Comparison of ENCODE assay signal across 28 mouse cellular contexts in genomic region chr3:120477232-120477631, GRCm38 (mm10).
DNase-seq lines count a peak whose midpoint lies in the region; ATAC-seq and TF ChIP-seq lines count a peak whose summit lies in the region.
"Had no signal": no experiment of that assay in that cellular context is flagged by ENCODE, and none has a peak within 500 bp of the region (broad histone marks: within the 10 kb centered on the region; RNA-seq: fewer than 3 reads in every experiment).

No protein-coding gene starts in this region.

- no peak overlapping the region for H3K4me3 ChIP-seq in limb, embryonic 12.5 days (replicated peaks)
- no peak overlapping the region for H3K4me3 ChIP-seq in limb, embryonic 10.5 days
- no peak overlapping the region for H3K4me3 ChIP-seq in lung, postnatal 0 days (ENCODE audit: low read depth, low read length)
- H3K4me3 ChIP-seq in lung, adult 2 months (replicated peaks; ENCODE audit: extremely low read depth, low read depth, low read length) = no peak overlapping the region
- H3K4me3 ChIP-seq in embryonic facial prominence, embryonic 14.5 days (ENCODE audit: low read depth, low read length) = no peak overlapping the region
- H3K4me3 ChIP-seq in limb, embryonic 14.5 days (replicated peaks; ENCODE audit: low read length) = no peak overlapping the region
- no peak overlapping the region for H3K4me3 ChIP-seq in midbrain, embryonic 13.5 days (replicated peaks)
- H3K4me3 ChIP-seq: erythroblast, embryonic 14.5 days; forebrain, embryonic 12.5 days; gastrocnemius, adult 2 months; heart, embryonic 12.5 days; heart, embryonic 15.5 days; hindbrain, embryonic 10.5 days; hindbrain, embryonic 13.5 days had no signal

- WGBS in limb, embryonic 12.5 days = 52% methylated on average over 2 of the region's 2 CpGs
- WGBS in limb, embryonic 10.5 days = 81% methylated on average over 2 of the region's 2 CpGs
- 27% methylated on average over 2 of the region's 2 CpGs for WGBS in lung, postnatal 0 days
- WGBS in lung, adult 2 months = 57% methylated on average over 2 of the region's 2 CpGs
- 42% methylated on average over 2 of the region's 2 CpGs for WGBS in embryonic facial prominence, embryonic 14.5 days
- 34% methylated on average over 2 of the region's 2 CpGs for WGBS in limb, embryonic 14.5 days
- 61% methylated on average over 2 of the region's 2 CpGs for WGBS in midbrain, embryonic 13.5 days

- no peaks in the 10 kb centered on the region for H3K4me1 ChIP-seq in limb, embryonic 12.5 days (replicated peaks)
- no peaks in the 10 kb centered on the region for H3K4me1 ChIP-seq in limb, embryonic 10.5 days
- no peaks in the 10 kb centered on the region for H3K4me1 ChIP-seq in lung, postnatal 0 days (ENCODE audit: insufficient read depth, low read depth, low read length)
- no peaks in the 10 kb centered on the region; the same call in 1 of the 2 replicates for H3K4me1 ChIP-seq in lung, adult 2 months (ENCODE audit: control insufficient read depth, insufficient read depth, low read length)
- H3K4me1 ChIP-seq in embryonic facial prominence, embryonic 14.5 days (ENCODE audit: control insufficient read depth, insufficient read depth, low read length) = peaks cover 7% of the 10 kb centered on the region; the same call in 1 of the 2 replicates
- H3K4me1 ChIP-seq in limb, embryonic 14.5 days (ENCODE audit: control insufficient read depth, insufficient read depth, low read length) = 0 out of 2 replicates have a peak, but pooled peaks cover 4% of the 10 kb centered on the region
- peaks cover 13% of the 10 kb centered on the region for H3K4me1 ChIP-seq in midbrain, embryonic 13.5 days (replicated peaks)

- no peak overlapping the region for H3K4me2 ChIP-seq in limb, embryonic 12.5 days
- H3K4me2 ChIP-seq in lung, postnatal 0 days (replicated peaks; ENCODE audit: low read depth, low read length) = no peak overlapping the region
- no peak overlapping the region for H3K4me2 ChIP-seq in embryonic facial prominence, embryonic 14.5 days (ENCODE audit: low read depth, low read length)
- H3K4me2 ChIP-seq in limb, embryonic 14.5 days (replicated peaks; ENCODE audit: low read depth, low read length, severe bottlenecking) = no peak overlapping the region
- no peak overlapping the region for H3K4me2 ChIP-seq in midbrain, embryonic 13.5 days (replicated peaks)
- H3K4me2 ChIP-seq: forebrain, embryonic 12.5 days; heart, embryonic 12.5 days; heart, embryonic 15.5 days; hindbrain, embryonic 13.5 days had no signal

- no peak overlapping the region for H3K9ac ChIP-seq in limb, embryonic 12.5 days (replicated peaks)
- no peak overlapping the region for H3K9ac ChIP-seq in lung, postnatal 0 days (replicated peaks; ENCODE audit: low read depth)
- no peak overlapping the region for H3K9ac ChIP-seq in embryonic facial prominence, embryonic 14.5 days (ENCODE audit: low read depth, low read length)
- H3K9ac ChIP-seq in limb, embryonic 14.5 days (ENCODE audit: low read depth, low read length, severe bottlenecking) = no peak overlapping the region
- H3K9ac ChIP-seq in midbrain, embryonic 13.5 days (replicated peaks) = no peak overlapping the region
- H3K9ac ChIP-seq: forebrain, embryonic 12.5 days; heart, embryonic 12.5 days; heart, embryonic 15.5 days; hindbrain, embryonic 13.5 days had no signal

- no peak for TF ChIP-seq EP300 in lung, postnatal 0 days (IDR thresholded peaks at IDR 0.05)

- no peaks in the 10 kb centered on the region for H3K9me3 ChIP-seq in limb, embryonic 12.5 days
- no peaks in the 10 kb centered on the region for H3K9me3 ChIP-seq in limb, embryonic 10.5 days (replicated peaks)
- no peaks in the 10 kb centered on the region for H3K9me3 ChIP-seq in lung, postnatal 0 days (ENCODE audit: low read length)
- no peaks in the 10 kb centered on the region for H3K9me3 ChIP-seq in embryonic facial prominence, embryonic 14.5 days (ENCODE audit: control insufficient read depth, low read length)
- H3K9me3 ChIP-seq in limb, embryonic 14.5 days (ENCODE audit: control insufficient read depth, low read length) = no peaks in the 10 kb centered on the region
- H3K9me3 ChIP-seq in midbrain, embryonic 13.5 days = no peaks in the 10 kb centered on the region
- H3K9me3 ChIP-seq: forebrain, embryonic 12.5 days; heart, embryonic 12.5 days; heart, embryonic 15.5 days; hindbrain, embryonic 10.5 days; hindbrain, embryonic 13.5 days had no signal

- H3K27ac ChIP-seq in limb, embryonic 12.5 days = no peak overlapping the region
- no peak overlapping the region for H3K27ac ChIP-seq in limb, embryonic 10.5 days
- no peak overlapping the region for H3K27ac ChIP-seq in lung, postnatal 0 days (ENCODE audit: low read length)
- H3K27ac ChIP-seq in embryonic facial prominence, embryonic 14.5 days (replicated peaks; ENCODE audit: low read depth, low read length) = no peak overlapping the region
- H3K27ac ChIP-seq in limb, embryonic 14.5 days (replicated peaks; ENCODE audit: low read depth, low read length) = no peak overlapping the region
- no peak overlapping the region for H3K27ac ChIP-seq in midbrain, embryonic 13.5 days
- H3K27ac ChIP-seq: forebrain, embryonic 12.5 days; gastrocnemius, adult 2 months; heart, embryonic 15.5 days; hindbrain, embryonic 10.5 days; hindbrain, embryonic 13.5 days had no signal

- no peak for TF ChIP-seq CTCF in lung, postnatal 0 days (IDR thresholded peaks at IDR 0.05)
- no peak for TF ChIP-seq CTCF in lung, adult 2 months (IDR thresholded peaks at IDR 0.05; ENCODE audit: insufficient read depth, low read length)

- no peaks in the 10 kb centered on the region for H3K27me3 ChIP-seq in limb, embryonic 12.5 days
- no peaks in the 10 kb centered on the region for H3K27me3 ChIP-seq in limb, embryonic 10.5 days (ENCODE audit: low read depth, poor library complexity, severe bottlenecking)
- H3K27me3 ChIP-seq in lung, postnatal 0 days (replicated peaks; ENCODE audit: insufficient read depth, low read length) = no peaks in the 10 kb centered on the region
- H3K27me3 ChIP-seq in embryonic facial prominence, embryonic 14.5 days (replicated peaks; ENCODE audit: control insufficient read depth, insufficient read depth, low read length) = no peaks in the 10 kb centered on the region
- H3K27me3 ChIP-seq in limb, embryonic 14.5 days (ENCODE audit: control insufficient read depth, insufficient read depth, low read length) = no peaks in the 10 kb centered on the region
- no peaks in the 10 kb centered on the region for H3K27me3 ChIP-seq in midbrain, embryonic 13.5 days
- H3K27me3 ChIP-seq: forebrain, embryonic 12.5 days; heart, embryonic 12.5 days; heart, embryonic 15.5 days; hindbrain, embryonic 13.5 days had no signal

- no peak for TF ChIP-seq POLR2A in lung, adult 2 months (IDR thresholded peaks at IDR 0.05; ENCODE audit: borderline replicate concordance, extremely low read depth, low read depth, low read length)
- no peak for TF ChIP-seq POLR2A in limb, embryonic 14.5 days (IDR thresholded peaks at IDR 0.05; ENCODE audit: borderline replicate concordance, extremely low read depth, insufficient read depth, insufficient read length)

- no peak for DNase-seq in limb, embryonic 10.5 days (ENCODE audit: low spot score)
- DNase-seq in lung, postnatal 0 days (ENCODE audit: low spot score) = peak; percentile 6
- no peak for DNase-seq in lung, adult 2 months
- peak; percentile 73 for DNase-seq in embryonic facial prominence, embryonic 14.5 days (ENCODE audit: low spot score)
- DNase-seq in limb, embryonic 14.5 days (ENCODE audit: low spot score) = peak; percentile 23
- DNase-seq: adrenal gland, adult 2 months; adrenal gland, postnatal 14 days; cerebellum, adult 11-12 months; cerebellum, adult 8-10 months; cerebellum, postnatal 10 days; cerebellum, postnatal 36 days; embryo, embryonic 11 days; gastrocnemius, adult 2 months; gastrocnemius, postnatal 14 days; heart, adult 11 months; heart, postnatal 10 days; heart, postnatal 36 days had no signal

- peak; percentile 59; the same call in 1 of the 2 replicates for ATAC-seq in limb, embryonic 12.5 days (ENCODE audit: insufficient number of reproducible peaks, insufficient read depth, low FRiP score, low TSS enrichment, low read depth)
- no peak; the same call in 1 of the 2 replicates for ATAC-seq in lung, postnatal 0 days
- ATAC-seq in embryonic facial prominence, embryonic 14.5 days (ENCODE audit: low read depth) = peak; percentile 63; the same call in 1 of the 2 replicates
- ATAC-seq in limb, embryonic 14.5 days (ENCODE audit: low FRiP score, low read depth) = no peak; the same call in 1 of the 2 replicates
- ATAC-seq in midbrain, embryonic 13.5 days = no peak
- ATAC-seq: CD4-positive, CD25-positive, alpha-beta regulatory T cell, adult 4 months; forebrain, embryonic 16.5 days; hindbrain, embryonic 16.5 days had no signal

- H3K36me3 ChIP-seq in limb, embryonic 12.5 days = no peaks in the 10 kb centered on the region
- H3K36me3 ChIP-seq in limb, embryonic 10.5 days = no peaks in the 10 kb centered on the region
- H3K36me3 ChIP-seq in lung, postnatal 0 days (ENCODE audit: insufficient read depth, low read length) = no peaks in the 10 kb centered on the region
- H3K36me3 ChIP-seq in embryonic facial prominence, embryonic 14.5 days (ENCODE audit: control insufficient read depth, insufficient read depth, low read length) = no peaks in the 10 kb centered on the region
- H3K36me3 ChIP-seq in limb, embryonic 14.5 days (ENCODE audit: control insufficient read depth, insufficient read depth, low read length) = no peaks in the 10 kb centered on the region
- no peaks in the 10 kb centered on the region for H3K36me3 ChIP-seq in midbrain, embryonic 13.5 days
- H3K36me3 ChIP-seq: forebrain, embryonic 12.5 days; heart, embryonic 12.5 days; heart, embryonic 15.5 days; hindbrain, embryonic 10.5 days; hindbrain, embryonic 13.5 days had no signal

Comparison
In these comparisons a context has a peak if more than half of its experiments do, and no peak if none do; other contexts are left out.
1. ATAC-seq: peak in limb, embryonic 12.5 days (single experiment) and embryonic facial prominence, embryonic 14.5 days (single experiment); none in lung, postnatal 0 days (single experiment), limb, embryonic 14.5 days (single experiment) and midbrain, embryonic 13.5 days (single experiment).
2. DNase-seq: peak in lung, postnatal 0 days (single experiment), embryonic facial prominence, embryonic 14.5 days (single experiment) and limb, embryonic 14.5 days (single experiment); none in limb, embryonic 10.5 days (single experiment) and lung, adult 2 months (single experiment).